Mouse (Mus musculus) midbrain, embryonic 11.5 days (tissue): Measurements from ENCODE around the gene Usp24. TPM values are rescaled to one million over a fixed set of nuclear protein-coding genes. Genes with fewer than 3 reads are reported as not detected.

ENCODE experiments used
- ATAC-seq: fragments of 200-750 bp; cut with Nextera tagmentation; 2 replicates; pipeline ENCODE4 v1.8.0; 2017; ENCODE audit warnings: moderate TSS enrichment, moderate library complexity; ENCODE audit not compliant: low FRiP score
- DNase-seq: peaks from one replicate; pipeline ENCODE4 v3.0.0; 2015; ENCODE audit warnings: low spot score; ENCODE audit errors: missing footprints
- H3K27ac ChIP-seq: fragments of 300-500 bp; sonication (generic); 2 replicates; pipeline ENCODE4 v1.5.1; 2014; ENCODE audit warnings: low read depth, low read length
- H3K27me3 ChIP-seq: fragments of 300-500 bp; sonication (generic); 2 replicates; pipeline ENCODE4 v1.6.1; 2014; ENCODE audit warnings: mild to moderate bottlenecking, low read length, moderate library complexity, mixed read lengths; ENCODE audit not compliant: control insufficient read depth, insufficient read depth
- H3K36me3 ChIP-seq: fragments of 300-500 bp; sonication (generic); 2 replicates; pipeline ENCODE4 v1.6.1; 2014; ENCODE audit warnings: mild to moderate bottlenecking, low read length, moderate library complexity, mixed read lengths; ENCODE audit not compliant: control insufficient read depth, insufficient read depth
- H3K4me1 ChIP-seq: fragments of 300-500 bp; sonication (generic); 2 replicates; pipeline ENCODE4 v1.6.1; 2014; ENCODE audit warnings: low read length; ENCODE audit not compliant: control insufficient read depth, insufficient read depth
- H3K4me2 ChIP-seq: fragments of 300-500 bp; sonication (generic); 2 replicates; pipeline ENCODE4 v1.6.1; 2014; ENCODE audit warnings: mild to moderate bottlenecking, moderate library complexity
- H3K4me3 ChIP-seq: fragments of 300-500 bp; sonication (generic); 2 replicates; pipeline ENCODE4 v1.5.1; 2014; ENCODE audit warnings: low read depth, low read length
- H3K9ac ChIP-seq: fragments of 300-500 bp; sonication (generic); 2 replicates; pipeline ENCODE4 v1.6.1; 2014; ENCODE audit warnings: low read length
- H3K9me3 ChIP-seq: fragments of 300-500 bp; sonication (generic); 2 replicates; pipeline ENCODE4 v1.6.1; 2016; ENCODE audit warnings: low read length; ENCODE audit not compliant: control insufficient read depth
- WGBS: fragments of 180-500 bp; shearing (Covaris S2); extraction: QIAGEN DNeasy Blood & Tissue Kit; methylation state at CpG from one replicate; pipeline ENCODE4 v1.1.7; 2014; 5-methylcytosine and 5-hydroxymethylcytosine counted together
- polyA plus RNA-seq: library from polyadenylated mRNA; unstranded; fragments of >200 nt; fragmentation: Nextera tagmentation; extraction: Ambion mirVana; gene quantifications from 2 replicates; pipeline ENCODE4 v1.2.1, GENCODE M21; 2014

The Usp24 gene
- polyA plus RNA-seq = 9.9 and 10.0 TPM in 2 replicates

GRCm38 (mm10) chr4:106315921-106316350 lies at the start of gene Usp24:
Gene Usp24, plus strand, starts transcription at chr4:106316213.
- Histone ChIP-seq H3K9ac (peak within 1 kb of the TSS; percentile 98), H3K27me3 (no peaks in the 10 kb centered on the region), H3K9me3 (no peaks in the 10 kb centered on the region), H3K4me1 (peaks cover 15% of the 10 kb centered on the region), H3K4me3 (peak within 1 kb of the TSS; percentile 92), H3K4me2 (peak within 1 kb of the TSS; percentile 81), H3K27ac (peak within 1 kb of the TSS; percentile 82), H3K36me3 (no peaks in the 10 kb centered on the region)
- DNase-seq (peak; percentile 98), ATAC-seq (peak; percentile 93)
- 0% methylated on average over 42 of the region's 60 CpGs for WGBS

DNA sequence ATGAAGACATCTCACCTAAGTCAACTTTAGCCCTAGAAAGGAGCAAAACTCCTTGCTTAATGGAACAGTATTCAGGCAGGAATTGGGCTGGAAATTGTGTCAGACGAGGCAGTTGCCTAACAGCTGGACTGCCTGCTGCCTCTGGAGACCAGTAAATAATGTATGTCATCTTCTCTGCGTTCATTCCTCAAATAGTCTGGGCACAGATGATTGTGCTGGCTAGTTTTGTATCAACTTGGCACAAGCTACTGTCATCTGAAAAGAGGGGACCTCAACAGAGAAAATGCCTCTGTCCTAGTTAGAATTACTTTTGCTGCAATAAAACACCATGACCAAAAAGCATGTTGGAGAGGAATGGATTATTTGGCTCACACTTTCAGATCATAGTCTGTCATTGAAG lies 39.1 kb upstream of the Usp24 start:
- no peaks in the 10 kb centered on the region for H3K27me3 ChIP-seq
- no peaks in the 10 kb centered on the region for H3K4me1 ChIP-seq
- WGBS = 86% methylated on average over 2 of the region's 2 CpGs
- no peak overlapping the region for H3K4me3 ChIP-seq
- no peak overlapping the region for H3K27ac ChIP-seq
- no peak for DNase-seq
- ATAC-seq = no peak
- H3K4me2 ChIP-seq = no peak overlapping the region
- no peak overlapping the region for H3K9ac ChIP-seq
- H3K9me3 ChIP-seq = no peaks in the 10 kb centered on the region
- H3K36me3 ChIP-seq = no peaks in the 10 kb centered on the region

DNA sequence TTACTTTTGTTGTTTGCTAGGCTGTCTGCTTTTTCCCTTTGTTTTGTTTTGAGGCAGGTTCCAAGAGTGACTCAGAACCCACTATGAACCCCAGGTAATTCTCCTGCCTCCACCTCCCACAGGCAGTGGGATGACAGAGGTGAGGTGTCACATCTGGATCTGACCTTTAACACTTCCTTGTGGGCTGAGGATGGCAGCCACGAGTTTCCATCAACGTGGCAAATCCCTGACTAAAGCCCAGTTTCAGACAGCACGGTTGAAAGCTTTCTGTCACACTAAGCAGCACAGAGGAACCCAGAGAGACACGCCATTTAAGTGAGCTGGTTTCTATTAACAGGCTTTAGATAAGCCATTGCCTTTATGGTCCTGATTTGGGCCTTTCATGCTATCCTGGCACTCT lies 36.8 kb upstream of the Usp24 start:
- ATAC-seq (no peak), DNase-seq (peak; percentile 60)
- Histone ChIP-seq H3K4me3 (no peak overlapping the region), H3K36me3 (no peaks in the 10 kb centered on the region), H3K4me2 (no peak overlapping the region), H3K9ac (no peak overlapping the region), H3K27me3 (no peaks in the 10 kb centered on the region), H3K27ac (no peak overlapping the region), H3K9me3 (no peaks in the 10 kb centered on the region), H3K4me1 (no peaks in the 10 kb centered on the region)
- WGBS = 31% methylated on average over 4 of the region's 4 CpGs

GRCm38 (mm10) chr4:106281128-106281491 lies 34.9 kb upstream of the Usp24 start:
- no peak overlapping the region for H3K9ac ChIP-seq
- no peak overlapping the region for H3K4me3 ChIP-seq
- H3K27me3 ChIP-seq = no peaks in the 10 kb centered on the region
- DNase-seq = no peak
- H3K4me1 ChIP-seq = no peaks in the 10 kb centered on the region
- 80% methylated on average over 2 of the region's 2 CpGs for WGBS
- H3K4me2 ChIP-seq = no peak overlapping the region
- H3K27ac ChIP-seq = no peak overlapping the region
- H3K36me3 ChIP-seq = no peaks in the 10 kb centered on the region
- H3K9me3 ChIP-seq = no peaks in the 10 kb centered on the region
- ATAC-seq = no peak

DNA sequence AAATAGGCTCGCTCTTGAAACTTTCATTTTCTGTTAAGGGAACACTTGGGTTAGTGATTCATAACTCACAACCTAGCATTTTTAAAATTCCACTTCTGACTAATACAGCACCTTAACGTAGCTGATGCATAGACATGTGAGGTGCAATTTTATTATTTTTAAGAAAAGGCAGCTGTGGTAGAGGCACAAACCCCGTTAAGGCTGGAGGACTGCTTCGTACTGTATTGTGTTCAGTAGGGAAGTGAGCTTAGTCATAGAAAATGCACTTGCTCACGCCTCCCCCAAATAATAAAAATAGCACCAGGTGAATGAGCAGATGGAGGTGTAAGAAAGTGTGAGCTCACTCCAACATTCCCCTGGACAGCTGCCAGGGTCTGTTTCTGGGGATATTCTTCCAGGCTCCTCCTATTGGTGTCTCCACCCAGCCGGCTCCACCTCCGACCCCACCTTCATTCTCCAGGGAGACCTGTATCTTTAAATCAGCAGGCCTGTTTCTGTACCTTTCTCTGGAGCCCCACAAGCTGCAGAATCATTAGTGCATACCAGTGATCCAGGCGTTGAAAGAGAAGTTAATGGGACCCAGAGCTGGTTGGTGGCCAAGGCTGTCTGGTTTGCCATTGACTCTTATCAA lies 34.4 kb upstream of the Usp24 start:
- no peak for ATAC-seq
- no peaks in the 10 kb centered on the region for H3K36me3 ChIP-seq
- no peak overlapping the region for H3K4me2 ChIP-seq
- no peaks in the 10 kb centered on the region for H3K9me3 ChIP-seq
- peak; percentile 19 for DNase-seq
- no peaks in the 10 kb centered on the region for H3K27me3 ChIP-seq
- WGBS = 73% methylated on average over 8 of the region's 8 CpGs
- H3K4me1 ChIP-seq = no peaks in the 10 kb centered on the region
- H3K27ac ChIP-seq = no peak overlapping the region
- no peak overlapping the region for H3K9ac ChIP-seq
- H3K4me3 ChIP-seq = no peak overlapping the region

- ATAC-seq = no peak
These were observed 33.9 kb upstream of the Usp24 start for GRCm38 (mm10) chr4:106282123-106282510.

GRCm38 (mm10) chr4:106286958-106287743 lies 28.9 kb upstream of the Usp24 start:
- Histone ChIP-seq H3K36me3 (no peaks in the 10 kb centered on the region), H3K4me2 (no peak overlapping the region), H3K27ac (no peak overlapping the region), H3K9me3 (no peaks in the 10 kb centered on the region), H3K9ac (no peak overlapping the region), H3K4me3 (no peak overlapping the region), H3K4me1 (no peaks in the 10 kb centered on the region), H3K27me3 (no peaks in the 10 kb centered on the region)
- ATAC-seq = no peak
- 84% methylated on average over 4 of the region's 4 CpGs for WGBS
- DNase-seq = peak; percentile 51

More at GRCm38 (mm10) chr4:106282123-106282510, 33.9 kb upstream of the Usp24 start:
- Histone ChIP-seq H3K27me3 (no peaks in the 10 kb centered on the region), H3K4me3 (no peak overlapping the region), H3K9ac (no peak overlapping the region), H3K9me3 (no peaks in the 10 kb centered on the region), H3K4me2 (no peak overlapping the region), H3K27ac (no peak overlapping the region), H3K4me1 (no peaks in the 10 kb centered on the region), H3K36me3 (no peaks in the 10 kb centered on the region)
- DNase-seq = peak; percentile 61
- WGBS = 91% methylated on average over 3 of the region's 3 CpGs

- Histone ChIP-seq H3K4me1 (no peaks in the 10 kb centered on the region), H3K27ac (no peak overlapping the region), H3K9ac (no peak overlapping the region), H3K9me3 (no peaks in the 10 kb centered on the region), H3K4me2 (no peak overlapping the region), H3K27me3 (no peaks in the 10 kb centered on the region), H3K36me3 (no peaks in the 10 kb centered on the region), H3K4me3 (no peak overlapping the region)
- DNase-seq (no peak), ATAC-seq (no peak)
- 80% methylated on average over 2 of the region's 2 CpGs for WGBS
These were observed 25.8 kb upstream of the Usp24 start for GRCm38 (mm10) chr4:106290201-106290600.

GRCm38 (mm10) chr4:106292823-106293222 lies 23.2 kb upstream of the Usp24 start:
- 85% methylated on average over 4 of the region's 4 CpGs for WGBS
- Histone ChIP-seq H3K27me3 (no peaks in the 10 kb centered on the region), H3K9ac (no peak overlapping the region), H3K9me3 (no peaks in the 10 kb centered on the region), H3K4me1 (no peaks in the 10 kb centered on the region), H3K27ac (no peak overlapping the region), H3K4me3 (no peak overlapping the region), H3K36me3 (no peaks in the 10 kb centered on the region), H3K4me2 (no peak overlapping the region)
- ATAC-seq (no peak), DNase-seq (peak; percentile 41)
